Mouse (Mus musculus) kidney, postnatal 0 days (tissue): ENCODE results near the gene Gnai1. TPM values are rescaled to one million over a fixed set of nuclear protein-coding genes. Genes with fewer than 3 reads are reported as not detected.

ENCODE experiments used
- ATAC-seq: fragments of 200-750 bp; cut with Nextera tagmentation; replicated peaks from 2 replicates; pipeline ENCODE4 v1.8.0; 2017; ENCODE audit warnings: low read depth, moderate number of reproducible peaks, moderate TSS enrichment, moderate library complexity; ENCODE audit not compliant: low FRiP score
- DNase-seq: peaks from one replicate; pipeline ENCODE4 v3.0.0-alpha.2; 2016; ENCODE audit warnings: low spot score
- H3K27ac ChIP-seq: fragments of 300-500 bp; sonication (generic); 2 replicates; pipeline ENCODE4 v1.5.1; 2014; ENCODE audit warnings: mild to moderate bottlenecking
- H3K27me3 ChIP-seq: fragments of 300-500 bp; sonication (generic); 2 replicates; pipeline ENCODE4 v1.6.1; 2014; ENCODE audit warnings: low read length, mixed read lengths; ENCODE audit not compliant: insufficient read depth
- H3K36me3 ChIP-seq: fragments of 300-500 bp; sonication (generic); 2 replicates; pipeline ENCODE4 v1.6.1; 2014; ENCODE audit warnings: low read length, mixed read lengths; ENCODE audit not compliant: insufficient read depth
- H3K4me1 ChIP-seq: fragments of 300-500 bp; sonication (generic); replicated peaks from 2 replicates; pipeline ENCODE4 v1.6.1; 2014; ENCODE audit warnings: antibody characterized with exemption, low read length, mixed read lengths; ENCODE audit not compliant: insufficient read depth
- H3K4me2 ChIP-seq: fragments of 300-500 bp; sonication (generic); 2 replicates; pipeline ENCODE4 v1.6.1; 2014; ENCODE audit warnings: mild to moderate bottlenecking, low read length, moderate library complexity, mixed read lengths
- H3K4me3 ChIP-seq: fragments of 300-500 bp; sonication (generic); replicated peaks from 2 replicates; pipeline ENCODE4 v1.5.1; 2014; ENCODE audit warnings: low read depth, low read length
- H3K9ac ChIP-seq: fragments of 300-500 bp; sonication (generic); 2 replicates; pipeline ENCODE4 v1.6.1; 2014; ENCODE audit warnings: low read depth, low read length
- H3K9me3 ChIP-seq: fragments of 300-500 bp; sonication (generic); replicated peaks from 2 replicates; pipeline ENCODE4 v1.6.1; 2016; ENCODE audit warnings: low read length, inconsistent platforms, mixed read lengths
- CTCF ChIP-seq: IDR thresholded peaks from 2 replicates; pipeline ENCODE4 v1.5.1; 2016; ENCODE audit warnings: antibody characterized with exemption, low read depth, mild to moderate bottlenecking, moderate library complexity
- WGBS: fragments of 180-500 bp; shearing (Covaris S2); extraction: QIAGEN DNeasy Blood & Tissue Kit; methylation state at CpG from one replicate; pipeline ENCODE4 v1.1.7; 2014; 5-methylcytosine and 5-hydroxymethylcytosine counted together
- polyA plus RNA-seq: library from polyadenylated mRNA; unstranded; fragments of >200 nt; fragmentation: Nextera tagmentation; extraction: Ambion mirVana; gene quantifications from 2 replicates; pipeline ENCODE4 v1.2.1, GENCODE M21; 2015

The Gnai1 gene
- polyA plus RNA-seq, 1 experiment from 2014 or later = 57.5 TPM

GRCm38 (mm10) chr5:18273291-18274284 lies 86.6 kb downstream of the Gnai1 start:
- peak; percentile 32 for DNase-seq

GRCm38 (mm10) chr5:18250379-18251017 lies 109.7 kb downstream of the Gnai1 start:
- H3K27ac ChIP-seq = no peak overlapping the region
- H3K4me3 ChIP-seq = no peak overlapping the region
- DNase-seq (no peak), ATAC-seq (peak; percentile 76; the same call in 1 of the 2 replicates)
- WGBS = 66% methylated on average over 5 of the region's 5 CpGs
- H3K27me3 ChIP-seq = no peaks in the 10 kb centered on the region
- no peak for TF ChIP-seq CTCF
- H3K36me3 ChIP-seq = no peaks in the 10 kb centered on the region
- H3K9me3 ChIP-seq = no peaks in the 10 kb centered on the region
- H3K4me1 ChIP-seq = no peaks in the 10 kb centered on the region
- H3K4me2 ChIP-seq = no peak overlapping the region
- no peak overlapping the region for H3K9ac ChIP-seq

More at GRCm38 (mm10) chr5:18273291-18274284, 86.6 kb downstream of the Gnai1 start:
- H3K4me3 ChIP-seq = no peak overlapping the region
- WGBS = 70% methylated on average over 11 of the region's 11 CpGs
- no peak overlapping the region for H3K9ac ChIP-seq
- TF ChIP-seq CTCF = no peak
- no peaks in the 10 kb centered on the region for H3K27me3 ChIP-seq
- H3K9me3 ChIP-seq = no peaks in the 10 kb centered on the region
- H3K4me2 ChIP-seq = no peak overlapping the region
- H3K4me1 ChIP-seq = no peaks in the 10 kb centered on the region
- H3K27ac ChIP-seq = no peak overlapping the region
- no peak for ATAC-seq
- no peaks in the 10 kb centered on the region for H3K36me3 ChIP-seq

GRCm38 (mm10) chr5:18249132-18249531 lies 111.0 kb downstream of the Gnai1 start:
- no peak overlapping the region for H3K4me3 ChIP-seq
- TF ChIP-seq CTCF = no peak
- H3K27ac ChIP-seq = no peak overlapping the region
- H3K4me2 ChIP-seq = no peak overlapping the region
- no peaks in the 10 kb centered on the region for H3K4me1 ChIP-seq
- H3K9ac ChIP-seq = no peak overlapping the region
- no peak for DNase-seq
- WGBS = 71% methylated on average over 5 of the region's 5 CpGs
- H3K27me3 ChIP-seq = no peaks in the 10 kb centered on the region
- no peaks in the 10 kb centered on the region for H3K9me3 ChIP-seq
- ATAC-seq = no peak
- no peaks in the 10 kb centered on the region for H3K36me3 ChIP-seq

GRCm38 (mm10) chr5:18229396-18229795 lies 130.8 kb downstream of the Gnai1 start:
- no peak overlapping the region for H3K4me3 ChIP-seq
- no peak overlapping the region for H3K27ac ChIP-seq
- H3K27me3 ChIP-seq = no peaks in the 10 kb centered on the region
- DNase-seq (no peak), ATAC-seq (no peak)
- H3K4me2 ChIP-seq = no peak overlapping the region
- H3K9me3 ChIP-seq = no peaks in the 10 kb centered on the region
- H3K4me1 ChIP-seq = no peaks in the 10 kb centered on the region
- no peak for TF ChIP-seq CTCF
- no peak overlapping the region for H3K9ac ChIP-seq
- 54% methylated on average over 1 of the region's 1 CpGs for WGBS
- H3K36me3 ChIP-seq = no peaks in the 10 kb centered on the region

GRCm38 (mm10) chr5:18228866-18229265 lies 131.3 kb downstream of the Gnai1 start:
- DNase-seq (no peak), ATAC-seq (no peak)
- Histone ChIP-seq H3K4me3 (no peak overlapping the region), H3K9ac (no peak overlapping the region), H3K4me1 (no peaks in the 10 kb centered on the region), H3K4me2 (no peak overlapping the region), H3K9me3 (no peaks in the 10 kb centered on the region), H3K27me3 (no peaks in the 10 kb centered on the region), H3K36me3 (no peaks in the 10 kb centered on the region), H3K27ac (no peak overlapping the region)
- no peak for TF ChIP-seq CTCF
- WGBS = 45% methylated on average over 7 of the region's 7 CpGs

- no peak overlapping the region for H3K4me3 ChIP-seq
- WGBS = 54% methylated on average over 1 of the region's 1 CpGs
- no peaks in the 10 kb centered on the region for H3K27me3 ChIP-seq
- no peak overlapping the region for H3K4me2 ChIP-seq
- no peaks in the 10 kb centered on the region for H3K4me1 ChIP-seq
- no peak for DNase-seq
- no peak overlapping the region for H3K9ac ChIP-seq
- no peak for ATAC-seq
- H3K36me3 ChIP-seq = no peaks in the 10 kb centered on the region
- no peaks in the 10 kb centered on the region for H3K9me3 ChIP-seq
- no peak overlapping the region for H3K27ac ChIP-seq
- no peak for TF ChIP-seq CTCF
Observed at GRCm38 (mm10) chr5:18220873-18221272, 139.3 kb downstream of the Gnai1 start.
